Mouse (Mus musculus) layer of hippocampus, postnatal 14 days (tissue): ENCODE results near the gene Ptprg. TPM values are rescaled to one million over a fixed set of nuclear protein-coding genes. Genes with fewer than 3 reads are reported as not detected.
"Not testable (repeated sequence)": the region's sequence is repeated elsewhere in the genome, so short reads cannot be mapped to it uniquely, and the experiment has no call there.

Source experiments
- DNase-seq, 2 experiments: peaks; one replicate each; pipeline ENCODE4 v3.0.0; 2021 to 2022; ENCODE audit warnings: low spot score in 2 of 2, mixed read lengths in 1 of 2
- total RNA-seq, 2 experiments: library from RNA; stranded (reverse); gene quantifications; 2 replicates each; pipeline ENCODE4 v1.2.3; 2021

Ptprg gene
- total RNA-seq, 2 experiments from 2014 or later = 165 to 169 TPM

- no peak for DNase-seq
These were observed 397.0 kb downstream of the Ptprg start for GRCm38 (mm10) chr14:11950379-11950778.

- no peak for DNase-seq
These were observed 401.9 kb downstream of the Ptprg start for GRCm38 (mm10) chr14:11955020-11955882.

- peak in 1 of 2 experiments; percentile 73 for DNase-seq
These were observed 407.2 kb downstream of the Ptprg start for GRCm38 (mm10) chr14:11960269-11961121.

- no peak for DNase-seq
These were observed 408.8 kb downstream of the Ptprg start for GRCm38 (mm10) chr14:11962101-11962500.

- no peak for DNase-seq
These were observed 409.2 kb downstream of the Ptprg start for GRCm38 (mm10) chr14:11962561-11962960.

- DNase-seq = no peak
These were observed 410.5 kb downstream of the Ptprg start for GRCm38 (mm10) chr14:11963791-11964190.

GRCm38 (mm10) chr14:11964326-11964725 is 411.0 kb downstream of the Ptprg start:
- DNase-seq = not testable (repeated sequence)

- DNase-seq = no peak
These were observed 412.5 kb downstream of the Ptprg start for GRCm38 (mm10) chr14:11965878-11966277.

GRCm38 (mm10) chr14:11981764-11982163 is 428.4 kb downstream of the Ptprg start:
- DNase-seq = no peak

- DNase-seq = no peak
These were observed 429.7 kb downstream of the Ptprg start for GRCm38 (mm10) chr14:11983031-11983430.

GRCm38 (mm10) chr14:11984086-11984485 is 430.8 kb downstream of the Ptprg start:
- no peak for DNase-seq

GRCm38 (mm10) chr14:11988975-11989374 is 435.6 kb downstream of the Ptprg start:
- no peak for DNase-seq

- DNase-seq = no peak
These were observed 437.8 kb downstream of the Ptprg start for GRCm38 (mm10) chr14:11991151-11991550.

- no peak for DNase-seq
These were observed 438.8 kb downstream of the Ptprg start for GRCm38 (mm10) chr14:11992111-11992510.

GRCm38 (mm10) chr14:11992534-11992933 is 439.2 kb downstream of the Ptprg start:
- DNase-seq = no peak

GRCm38 (mm10) chr14:11997555-11997954 is 444.2 kb downstream of the Ptprg start:
- no peak for DNase-seq

GRCm38 (mm10) chr14:11998464-11998863 is 445.1 kb downstream of the Ptprg start:
- no peak for DNase-seq

- DNase-seq = peak in 1 of 2 experiments; percentile 17
These were observed 450.7 kb downstream of the Ptprg start for GRCm38 (mm10) chr14:12004061-12004460.

- no peak for DNase-seq
These were observed 458.4 kb downstream of the Ptprg start for GRCm38 (mm10) chr14:12011766-12012165.

- no peak for DNase-seq
These were observed 472.7 kb downstream of the Ptprg start for GRCm38 (mm10) chr14:12025812-12026728.

- DNase-seq = no peak
These were observed 473.9 kb downstream of the Ptprg start for GRCm38 (mm10) chr14:12027247-12027646.
